Mouse (Mus musculus): ENCODE results near the gene Rbfox1. TPM values are rescaled to one million over a fixed set of nuclear protein-coding genes. Genes with fewer than 3 reads are reported as not detected.

Rbfox1 gene
- total and polyA plus RNA-seq, 2 experiments from 2014 or later, result 129 to 214 TPM

DNA sequence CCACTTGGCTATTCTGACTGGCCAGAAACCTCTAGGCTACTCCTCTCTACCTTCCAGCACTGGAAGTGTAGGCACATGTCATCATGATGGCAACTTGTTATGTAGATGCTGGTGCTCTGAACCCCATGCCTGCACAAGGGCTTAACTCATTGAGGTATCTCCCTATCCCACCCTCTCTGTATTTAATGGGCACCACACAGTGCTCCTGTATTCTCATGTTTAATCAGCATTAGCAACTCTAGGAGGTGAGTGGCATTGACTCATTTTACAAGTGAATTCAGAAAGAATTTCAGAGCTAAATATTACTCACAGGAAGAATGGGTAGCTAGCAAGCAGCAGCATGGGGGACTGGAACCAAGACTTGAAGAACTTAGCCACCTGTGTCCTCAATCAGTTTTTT is 321.3 kb downstream of the Rbfox1 start:
- Histone ChIP-seq H3K4me3 (ENCODE audit: low read depth, low read length) (no peak overlapping the region), H3K36me3 (ENCODE audit: insufficient read depth) (no peaks in the 10 kb centered on the region), H3K4me2 (ENCODE audit: low read depth) (no peak overlapping the region), H3K27ac (ENCODE audit: low read depth, low read length) (no peak overlapping the region), H3K4me1 (ENCODE audit: insufficient read depth) (no peaks in the 10 kb centered on the region), H3K9me3 (ENCODE audit: low read length) (no peaks in the 10 kb centered on the region), H3K9ac (no peak overlapping the region), H3K27me3 (ENCODE audit: insufficient read depth, low read length) (no peaks in the 10 kb centered on the region)
- DNase-seq, result no peak
- ATAC-seq, result no peak
- no peak for TF ChIP-seq CTCF (IDR thresholded peaks at IDR 0.05; ENCODE audit: low read depth)

DNA sequence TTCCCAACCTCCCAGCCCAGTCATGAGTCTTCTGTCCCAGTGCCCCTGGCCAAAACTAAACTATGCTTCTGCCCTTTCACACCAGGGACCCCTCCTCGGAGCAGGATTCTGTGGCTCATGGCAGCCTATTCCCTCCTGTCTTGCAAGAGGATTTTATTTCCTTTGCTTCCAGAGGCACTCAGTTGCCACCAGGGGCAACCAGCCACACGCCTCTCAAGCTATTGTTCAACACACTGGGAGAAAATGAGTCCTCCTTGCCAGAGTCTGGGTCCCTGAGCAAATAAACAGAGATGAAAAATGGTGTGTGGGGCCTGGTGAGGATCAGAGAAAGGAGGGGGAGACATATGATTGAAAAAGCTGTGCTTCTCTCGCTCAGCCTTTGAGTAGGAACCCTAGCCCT is 327.8 kb downstream of the Rbfox1 start:
- H3K4me2 ChIP-seq (ENCODE audit: low read depth), result no peak overlapping the region
- no peak overlapping the region for H3K9ac ChIP-seq
- DNase-seq (peak; percentile 29), ATAC-seq (no peak)
- WGBS, result 29% methylated on average over 3 of the region's 3 CpGs
- TF ChIP-seq CTCF (IDR thresholded peaks at IDR 0.05; ENCODE audit: low read depth), result peak; percentile 36; the same call in 1 of the 2 replicates
- H3K27me3 ChIP-seq (ENCODE audit: insufficient read depth, low read length), result no peaks in the 10 kb centered on the region
- no peaks in the 10 kb centered on the region for H3K4me1 ChIP-seq (ENCODE audit: insufficient read depth)
- H3K4me3 ChIP-seq (ENCODE audit: low read depth, low read length), result no peak overlapping the region
- no peak overlapping the region for H3K27ac ChIP-seq (ENCODE audit: low read depth, low read length)
- H3K9me3 ChIP-seq (ENCODE audit: low read length), result no peaks in the 10 kb centered on the region
- H3K36me3 ChIP-seq (ENCODE audit: insufficient read depth), result no peaks in the 10 kb centered on the region

DNA sequence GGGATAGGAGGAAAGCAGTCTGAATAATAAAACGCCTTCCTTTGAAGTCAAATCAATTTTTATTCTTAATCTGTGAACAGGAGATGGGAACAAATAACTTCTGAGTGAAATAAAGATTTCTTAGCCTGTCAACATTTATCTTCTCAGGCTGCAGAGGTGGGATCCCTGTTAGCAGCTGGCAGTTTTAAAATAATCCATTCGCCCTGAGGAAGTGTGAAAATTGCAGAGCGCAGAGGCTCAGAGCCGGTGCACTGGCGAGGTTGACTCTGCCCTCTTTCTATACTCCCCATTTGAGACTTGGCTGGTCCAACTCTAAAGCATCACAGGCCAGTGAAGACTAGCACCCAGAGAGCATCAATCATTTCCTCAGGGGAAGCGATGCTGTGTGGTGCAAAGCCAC is 342.3 kb downstream of the Rbfox1 start:
- DNase-seq (no peak), ATAC-seq (no peak)
- Histone ChIP-seq H3K27ac (ENCODE audit: low read depth, low read length) (no peak overlapping the region), H3K36me3 (ENCODE audit: insufficient read depth) (no peaks in the 10 kb centered on the region), H3K9ac (no peak overlapping the region), H3K9me3 (ENCODE audit: low read length) (no peaks in the 10 kb centered on the region), H3K4me3 (ENCODE audit: low read depth, low read length) (no peak overlapping the region), H3K27me3 (ENCODE audit: insufficient read depth, low read length) (no peaks in the 10 kb centered on the region), H3K4me1 (ENCODE audit: insufficient read depth) (no peaks in the 10 kb centered on the region), H3K4me2 (ENCODE audit: low read depth) (no peak overlapping the region)
- WGBS, result 72% methylated on average over 6 of the region's 6 CpGs
- TF ChIP-seq CTCF (IDR thresholded peaks at IDR 0.05; ENCODE audit: low read depth), result no peak

DNA sequence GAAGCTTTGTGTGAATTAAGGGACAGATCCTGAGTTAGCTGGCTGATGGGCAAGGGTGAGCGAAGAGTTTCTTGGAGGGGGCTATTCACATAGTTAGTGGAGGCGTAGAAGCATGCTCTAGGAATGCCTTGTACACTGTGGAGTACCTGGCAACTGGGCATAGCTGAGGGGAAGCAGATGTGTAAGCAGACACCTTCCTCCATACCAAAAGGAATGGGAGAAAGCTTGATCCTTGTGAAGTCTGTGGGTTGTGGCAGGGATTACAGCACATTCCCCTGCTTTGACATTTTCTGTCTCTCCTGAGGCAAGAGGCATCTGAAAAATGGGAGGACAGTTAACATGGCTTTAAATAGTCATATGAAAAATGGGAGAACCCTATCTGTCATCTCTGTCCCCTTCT is 347.8 kb downstream of the Rbfox1 start:
- H3K27me3 ChIP-seq (ENCODE audit: insufficient read depth, low read length), result no peaks in the 10 kb centered on the region
- H3K4me1 ChIP-seq (ENCODE audit: insufficient read depth), result no peaks in the 10 kb centered on the region
- H3K36me3 ChIP-seq (ENCODE audit: insufficient read depth), result no peaks in the 10 kb centered on the region
- WGBS, result 96% methylated on average over 2 of the region's 2 CpGs
- no peak for ATAC-seq
- H3K27ac ChIP-seq (ENCODE audit: low read depth, low read length), result no peak overlapping the region
- no peak for DNase-seq
- H3K9ac ChIP-seq, result no peak overlapping the region
- no peak overlapping the region for H3K4me2 ChIP-seq (ENCODE audit: low read depth)
- H3K4me3 ChIP-seq (ENCODE audit: low read depth, low read length), result no peak overlapping the region
- H3K9me3 ChIP-seq (ENCODE audit: low read length), result no peaks in the 10 kb centered on the region
- TF ChIP-seq CTCF (IDR thresholded peaks at IDR 0.05; ENCODE audit: low read depth), result no peak

DNA sequence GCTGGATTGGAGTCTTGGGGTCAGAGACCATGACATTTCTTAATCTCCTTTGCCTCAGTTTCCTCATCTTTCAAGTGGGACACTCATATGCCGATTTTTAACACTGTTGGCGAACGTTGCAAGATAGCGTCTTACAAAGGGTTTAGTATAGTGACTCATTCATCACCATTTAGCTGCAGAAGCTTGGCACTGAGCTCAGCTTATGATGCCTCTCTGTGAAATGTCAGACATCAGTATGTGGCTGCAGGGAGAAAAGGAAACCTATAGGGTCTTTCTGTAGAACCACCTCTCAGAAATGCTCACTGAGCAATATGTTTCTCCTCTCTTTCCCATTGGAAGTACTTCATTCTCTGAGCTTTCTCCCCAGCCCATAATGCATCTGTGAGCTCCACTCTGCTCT is 356.2 kb downstream of the Rbfox1 start:
- Histone ChIP-seq H3K9ac (no peak overlapping the region), H3K9me3 (ENCODE audit: low read length) (no peaks in the 10 kb centered on the region), H3K27ac (ENCODE audit: low read depth, low read length) (no peak overlapping the region), H3K4me1 (ENCODE audit: insufficient read depth) (0 out of 2 replicates have a peak, but pooled peaks cover 4% of the 10 kb centered on the region), H3K27me3 (ENCODE audit: insufficient read depth, low read length) (no peaks in the 10 kb centered on the region), H3K4me2 (ENCODE audit: low read depth) (no peak overlapping the region), H3K36me3 (ENCODE audit: insufficient read depth) (no peaks in the 10 kb centered on the region), H3K4me3 (ENCODE audit: low read depth, low read length) (no peak overlapping the region)
- ATAC-seq (no peak), DNase-seq (no peak)
- no peak for TF ChIP-seq CTCF (IDR thresholded peaks at IDR 0.05; ENCODE audit: low read depth)
- 95% methylated on average over 4 of the region's 4 CpGs for WGBS

DNA sequence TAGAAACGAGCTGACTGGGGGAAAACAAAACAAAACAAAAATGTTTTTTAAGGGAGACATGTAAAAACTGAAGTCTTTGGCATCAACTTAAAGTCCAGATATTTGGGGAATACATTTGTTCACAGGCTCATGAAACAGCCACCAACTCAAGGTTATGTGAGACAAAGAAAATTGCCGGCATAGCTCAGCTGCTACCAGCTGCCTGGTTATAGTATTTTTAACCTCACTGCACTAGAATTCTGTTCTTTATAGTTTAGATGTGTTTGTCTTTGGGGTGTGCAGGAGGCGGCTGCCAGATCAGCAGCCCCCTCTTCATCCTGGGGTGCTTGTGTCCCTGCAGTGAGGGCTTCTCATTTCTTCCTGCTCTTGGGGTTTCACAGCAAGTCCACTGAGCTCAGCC is 357.3 kb downstream of the Rbfox1 start:
- DNase-seq, result no peak
- WGBS, result 85% methylated on average over 3 of the region's 3 CpGs
- Histone ChIP-seq H3K27me3 (ENCODE audit: insufficient read depth, low read length) (no peaks in the 10 kb centered on the region), H3K4me1 (ENCODE audit: insufficient read depth) (0 out of 2 replicates have a peak, but pooled peaks cover 4% of the 10 kb centered on the region), H3K36me3 (ENCODE audit: insufficient read depth) (no peaks in the 10 kb centered on the region), H3K27ac (ENCODE audit: low read depth, low read length) (no peak overlapping the region), H3K4me3 (ENCODE audit: low read depth, low read length) (no peak overlapping the region), H3K9me3 (ENCODE audit: low read length) (no peaks in the 10 kb centered on the region), H3K4me2 (ENCODE audit: low read depth) (no peak overlapping the region), H3K9ac (no peak overlapping the region)
- ATAC-seq, result no peak
- TF ChIP-seq CTCF (IDR thresholded peaks at IDR 0.05; ENCODE audit: low read depth), result no peak

DNA sequence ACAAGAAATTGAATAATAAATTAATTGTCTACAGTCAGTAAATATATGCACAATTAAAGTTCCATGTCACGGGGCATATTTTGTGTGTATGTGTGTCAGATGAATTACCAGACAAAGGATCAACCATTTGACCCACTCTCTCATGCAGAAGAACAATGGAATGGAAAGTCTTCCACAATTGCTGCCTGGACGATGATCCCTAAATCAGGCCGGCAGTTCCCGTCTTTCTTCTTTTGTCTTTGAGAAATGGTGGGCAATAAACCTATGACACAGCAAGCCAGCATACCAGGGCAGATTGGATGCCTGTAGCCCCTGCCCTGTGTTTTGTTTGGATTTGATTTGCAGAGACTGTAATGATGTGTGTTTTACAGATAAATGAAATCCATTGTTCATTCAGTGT is 362.4 kb downstream of the Rbfox1 start:
- WGBS, result 46% methylated on average over 4 of the region's 4 CpGs
- no peak for ATAC-seq
- Histone ChIP-seq H3K9ac (no peak overlapping the region), H3K36me3 (ENCODE audit: insufficient read depth) (no peaks in the 10 kb centered on the region), H3K27ac (ENCODE audit: low read depth, low read length) (no peak overlapping the region), H3K4me2 (ENCODE audit: low read depth) (no peak overlapping the region), H3K4me1 (ENCODE audit: insufficient read depth) (no peaks in the 10 kb centered on the region), H3K4me3 (ENCODE audit: low read depth, low read length) (no peak overlapping the region), H3K9me3 (ENCODE audit: low read length) (no peaks in the 10 kb centered on the region), H3K27me3 (ENCODE audit: insufficient read depth, low read length) (no peaks in the 10 kb centered on the region)
- no peak for DNase-seq
- no peak for TF ChIP-seq CTCF (IDR thresholded peaks at IDR 0.05; ENCODE audit: low read depth)

DNA sequence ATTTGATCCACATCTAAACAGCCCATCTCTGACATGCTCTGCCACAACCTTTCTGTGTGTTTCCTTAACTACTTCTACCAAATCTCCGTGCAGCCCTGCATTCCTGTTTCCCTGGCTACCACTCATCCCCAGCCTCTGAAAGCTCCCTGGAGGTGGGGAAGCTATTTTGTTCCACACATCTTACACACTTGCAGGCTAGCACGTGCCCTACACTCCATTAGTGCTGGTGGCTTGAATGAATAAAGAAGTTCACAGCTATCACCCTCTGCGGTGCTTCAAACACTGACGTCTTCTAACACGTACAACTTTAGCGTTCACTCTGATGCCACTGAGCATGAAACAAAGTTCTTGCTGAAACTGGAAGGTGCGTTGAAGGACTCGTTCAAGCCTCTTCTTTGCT is 379.4 kb downstream of the Rbfox1 start:
- Histone ChIP-seq H3K9me3 (ENCODE audit: low read length) (no peaks in the 10 kb centered on the region), H3K27ac (ENCODE audit: low read depth, low read length) (no peak overlapping the region), H3K36me3 (ENCODE audit: insufficient read depth) (no peaks in the 10 kb centered on the region), H3K4me1 (ENCODE audit: insufficient read depth) (no peaks in the 10 kb centered on the region), H3K4me3 (ENCODE audit: low read depth, low read length) (no peak overlapping the region), H3K27me3 (ENCODE audit: insufficient read depth, low read length) (no peaks in the 10 kb centered on the region), H3K4me2 (ENCODE audit: low read depth) (no peak overlapping the region), H3K9ac (no peak overlapping the region)
- TF ChIP-seq CTCF (IDR thresholded peaks at IDR 0.05; ENCODE audit: low read depth), result no peak
- DNase-seq (no peak), ATAC-seq (no peak)
- WGBS, result 58% methylated on average over 8 of the region's 8 CpGs

Data from forebrain, postnatal 0 days (tissue).